In genomic region chr17:37065993-37066392, GRCm38 (mm10) we compare ENCODE assay signal across 23 mouse cellular contexts. TPM values are rescaled to one million over a fixed set of nuclear protein-coding genes. Genes with fewer than 3 reads are reported as not detected.
"Had no signal": no experiment of that assay in that cellular context is flagged by ENCODE, and none has a peak within 500 bp of the region (broad histone marks: within the 10 kb centered on the region; RNA-seq: fewer than 3 reads in every experiment).

No protein-coding gene starts in this region.

- DNase-seq: liver, postnatal 0 days; lung, embryonic 14.5 days; lung, postnatal 14 days; lung, postnatal 36 days; right cerebral cortex, postnatal 14 days; thymus, adult 18-20 months; thymus, postnatal 14 days; thymus, postnatal 36 days had no signal

- H3K27me3 ChIP-seq: megakaryocyte, embryonic 14.5 days; midbrain, embryonic 13.5 days; midbrain, embryonic 15.5 days; neural tube, embryonic 12.5 days; stomach, embryonic 15.5 days had no signal

- H3K4me1 ChIP-seq: midbrain, embryonic 15.5 days; neural tube, embryonic 12.5 days; stomach, embryonic 15.5 days had no signal

- H3K9me3 ChIP-seq: megakaryocyte, embryonic 14.5 days; midbrain, embryonic 13.5 days; midbrain, embryonic 15.5 days; neural tube, embryonic 12.5 days; stomach, embryonic 15.5 days had no signal

- H3K27ac ChIP-seq: macrophage; midbrain, embryonic 13.5 days; midbrain, embryonic 15.5 days; neural tube, embryonic 12.5 days; stomach, embryonic 15.5 days had no signal

- H3K9ac ChIP-seq: liver, postnatal 0 days; lung, embryonic 14.5 days; midbrain, embryonic 13.5 days; midbrain, embryonic 15.5 days; neural tube, embryonic 12.5 days; stomach, embryonic 15.5 days had no signal

- H3K4me3 ChIP-seq: megakaryocyte, embryonic 14.5 days; midbrain, embryonic 13.5 days; midbrain, embryonic 15.5 days; neural tube, embryonic 12.5 days; stomach, embryonic 15.5 days had no signal

- H3K4me2 ChIP-seq: lung, embryonic 14.5 days; midbrain, embryonic 11.5 days; midbrain, embryonic 13.5 days; midbrain, embryonic 15.5 days; neural tube, embryonic 12.5 days; stomach, embryonic 15.5 days had no signal

- ATAC-seq: liver, postnatal 0 days; midbrain, embryonic 13.5 days; midbrain, embryonic 15.5 days had no signal

RNA-seq across cellular contexts. Expression of gene Olfr90, which starts 22.3 kb away (rescaled TPM):
- total RNA-seq: megakaryocyte progenitor cell, adult 5-6 weeks; midbrain, postnatal 0 days; monocyte, adult 5-6 weeks; neutrophil, adult 5-6 weeks had no signal
- polyA plus RNA-seq: liver, postnatal 0 days; lung, embryonic 14.5 days; lung, embryonic 16.5 days; macrophage; midbrain, embryonic 11.5 days; midbrain, embryonic 13.5 days; midbrain, embryonic 15.5 days; midbrain, postnatal 0 days; spleen, adult 2 months; stomach, embryonic 15.5 days; thymus, postnatal 0 days had no signal

RNA-seq across cellular contexts. Expression of gene Olfr91, which starts 32.1 kb away (rescaled TPM):
- total RNA-seq: megakaryocyte progenitor cell, adult 5-6 weeks; midbrain, postnatal 0 days; monocyte, adult 5-6 weeks; neutrophil, adult 5-6 weeks had no signal
- polyA plus RNA-seq: liver, postnatal 0 days; lung, embryonic 14.5 days; lung, embryonic 16.5 days; macrophage; midbrain, embryonic 11.5 days; midbrain, embryonic 13.5 days; midbrain, embryonic 15.5 days; midbrain, postnatal 0 days; neural tube, embryonic 12.5 days; spleen, adult 2 months; stomach, embryonic 15.5 days; thymus, postnatal 0 days had no signal

RNA-seq across cellular contexts. Expression of gene Mog, which starts 42.8 kb away (rescaled TPM):
- total RNA-seq: megakaryocyte progenitor cell, adult 5-6 weeks; midbrain, postnatal 0 days; monocyte, adult 5-6 weeks; neutrophil, adult 5-6 weeks had no signal
- polyA plus RNA-seq: liver, postnatal 0 days; macrophage; spleen, adult 2 months; thymus, postnatal 0 days had no signal

RNA-seq across cellular contexts. Expression of gene Olfr92, which starts 53.9 kb away (rescaled TPM):
- total RNA-seq: megakaryocyte progenitor cell, adult 5-6 weeks; midbrain, postnatal 0 days; neutrophil, adult 5-6 weeks had no signal
- polyA plus RNA-seq: liver, postnatal 0 days; lung, embryonic 14.5 days; lung, embryonic 16.5 days; macrophage; midbrain, embryonic 11.5 days; midbrain, embryonic 13.5 days; midbrain, embryonic 15.5 days; midbrain, postnatal 0 days; neural tube, embryonic 12.5 days; neural tube, embryonic 14.5 days; spleen, adult 2 months; stomach, embryonic 15.5 days; thymus, postnatal 0 days had no signal
